Mouse (Mus musculus) cerebellum, adult 9-11 months (tissue): Measurements from ENCODE around the gene Ctnnd2.

ENCODE experiments used
- DNase-seq: peaks from one replicate; pipeline ENCODE4 v3.0.0; 2022

Gene Ctnnd2

DNA sequence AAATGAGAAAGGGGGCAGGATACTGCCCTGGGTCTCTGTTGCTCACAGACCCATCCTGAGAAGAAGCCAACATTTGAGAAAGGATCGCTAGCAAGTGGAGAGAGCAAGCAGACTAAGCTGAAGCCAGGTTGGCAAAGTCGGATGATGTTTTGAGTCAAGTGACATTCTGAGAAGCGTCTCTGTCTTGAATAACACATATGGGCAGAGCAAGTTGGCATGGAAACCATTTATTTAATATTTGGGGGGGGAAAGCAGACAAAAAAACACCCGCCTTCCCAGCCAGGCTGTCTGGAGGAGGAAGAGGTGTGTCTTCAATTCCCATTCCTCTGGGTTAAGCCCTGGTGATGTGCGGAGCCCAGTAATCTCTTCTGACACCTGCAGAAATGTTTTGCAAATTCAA, 832.1 kb downstream of the Ctnnd2 start:
- no peak for DNase-seq

- no peak for DNase-seq
These were observed 832.6 kb downstream of the Ctnnd2 start for GRCm38 (mm10) chr15:31004976-31005375.

- DNase-seq: no peak
These were observed 833.8 kb downstream of the Ctnnd2 start for GRCm38 (mm10) chr15:31006050-31006824.

DNA sequence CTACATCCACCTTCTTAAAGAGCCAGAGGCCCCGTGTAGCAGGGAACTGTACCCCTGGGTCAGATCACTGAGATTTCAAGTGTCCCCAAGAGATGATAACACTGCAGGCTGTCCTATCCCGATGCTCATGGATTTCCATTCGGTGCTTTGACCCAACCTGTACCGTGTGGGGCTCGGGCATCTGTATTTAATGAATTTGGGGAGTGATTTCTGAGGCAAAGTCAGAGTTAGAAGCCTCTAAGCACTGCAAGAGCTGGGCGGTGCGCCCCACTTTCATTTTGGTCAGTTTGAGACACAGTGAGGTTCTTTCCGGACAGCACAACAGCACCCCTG, 834.4 kb downstream of the Ctnnd2 start:
- DNase-seq: no peak

- DNase-seq: no peak
These were observed 836.2 kb downstream of the Ctnnd2 start for GRCm38 (mm10) chr15:31008594-31008993.

DNA sequence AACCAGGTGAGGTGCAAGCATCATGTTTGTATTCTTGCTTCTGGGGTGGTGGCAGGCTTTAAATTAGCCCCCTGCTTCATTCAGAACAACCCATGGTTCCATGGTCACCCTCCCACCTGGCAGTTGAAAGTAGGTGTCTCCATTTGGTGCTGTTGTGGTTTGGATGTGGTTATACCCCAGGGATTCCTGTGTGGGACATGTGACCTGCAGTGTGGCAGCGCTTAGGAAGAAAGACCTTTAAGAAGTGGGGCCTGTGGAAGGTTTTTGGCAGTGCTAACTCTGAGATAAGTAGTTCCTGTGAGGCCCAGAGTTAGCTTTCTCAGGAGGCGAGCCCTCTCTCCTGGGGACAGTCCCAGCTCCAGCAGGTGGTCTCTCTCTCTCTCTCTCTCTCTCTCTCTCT, 848.4 kb downstream of the Ctnnd2 start:
- no peak for DNase-seq

DNA sequence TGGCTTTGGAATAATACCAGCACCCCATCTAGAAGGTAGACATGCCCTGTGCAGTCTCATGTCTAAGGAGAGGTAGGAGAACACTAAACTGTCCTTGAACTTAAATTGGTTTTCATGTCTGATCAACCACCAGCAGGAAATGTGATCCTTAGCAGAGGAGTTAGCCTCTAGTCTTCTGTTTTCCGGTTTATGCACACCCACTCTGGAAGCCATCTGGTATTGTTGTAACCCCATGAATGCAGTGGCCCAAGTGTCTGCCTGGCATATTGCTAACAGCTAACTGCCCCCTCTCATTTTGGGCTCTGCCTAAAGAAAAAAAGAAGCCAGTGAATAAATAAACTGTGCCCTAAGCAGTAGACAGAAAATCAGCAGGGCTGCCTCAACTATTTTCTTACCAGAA, 849.6 kb downstream of the Ctnnd2 start:
- no peak for DNase-seq

DNA sequence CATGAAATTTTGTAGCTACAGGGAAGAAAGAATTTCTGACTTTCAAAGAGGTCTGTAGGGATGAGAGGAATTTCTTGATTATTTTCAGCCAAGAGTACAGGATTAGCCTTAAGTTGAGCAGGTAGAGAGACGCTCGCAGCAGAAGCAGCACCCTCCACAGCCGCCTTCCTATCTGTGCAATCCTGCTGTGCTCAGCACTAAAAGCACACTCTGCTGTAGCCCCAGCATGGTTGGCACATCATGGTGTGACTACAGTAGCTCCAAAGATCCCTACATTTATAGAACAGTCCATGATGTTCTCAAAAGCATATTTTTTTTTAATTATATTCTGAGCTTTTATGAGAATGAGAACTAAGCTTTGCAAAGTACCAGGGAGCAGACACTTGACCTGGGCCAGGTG, 850.1 kb downstream of the Ctnnd2 start:
- no peak for DNase-seq

- DNase-seq: no peak
These were observed 851.4 kb downstream of the Ctnnd2 start for GRCm38 (mm10) chr15:31023766-31024165.

DNA sequence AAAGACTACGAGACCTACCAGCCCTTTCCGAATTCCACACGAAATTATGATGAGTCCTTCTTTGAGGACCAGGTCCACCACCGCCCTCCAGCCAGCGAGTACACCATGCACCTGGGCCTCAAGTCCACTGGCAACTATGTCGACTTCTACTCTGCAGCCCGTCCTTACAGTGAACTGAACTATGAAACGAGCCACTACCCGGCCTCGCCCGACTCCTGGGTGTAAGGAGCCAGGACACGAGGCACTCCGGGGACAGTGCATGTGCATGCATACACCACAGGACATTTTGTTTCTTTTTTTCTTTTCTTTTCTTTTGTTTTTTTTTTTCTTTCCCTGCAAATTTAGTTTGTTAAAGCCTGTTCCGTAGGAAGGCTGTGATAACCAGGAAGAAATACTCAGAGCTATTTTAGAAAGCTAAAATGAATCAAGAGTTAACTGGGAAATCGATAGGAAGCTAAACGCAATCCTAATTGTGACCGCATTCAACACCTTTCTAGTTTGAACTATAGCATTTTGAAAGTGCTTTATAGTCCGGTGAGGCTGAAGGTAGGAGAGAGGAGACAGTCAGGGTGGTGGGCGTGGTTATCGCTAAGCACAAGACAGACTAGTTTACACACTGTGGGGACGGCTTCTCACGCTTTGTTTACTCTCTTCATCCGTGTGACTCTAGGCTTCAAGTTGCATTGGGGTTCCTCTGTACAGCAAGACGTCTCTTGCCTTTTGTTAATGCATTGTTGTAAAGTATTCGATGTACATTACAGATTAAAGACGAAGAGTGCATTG, 855.2 kb downstream of the Ctnnd2 start:
- no peak for DNase-seq

DNA sequence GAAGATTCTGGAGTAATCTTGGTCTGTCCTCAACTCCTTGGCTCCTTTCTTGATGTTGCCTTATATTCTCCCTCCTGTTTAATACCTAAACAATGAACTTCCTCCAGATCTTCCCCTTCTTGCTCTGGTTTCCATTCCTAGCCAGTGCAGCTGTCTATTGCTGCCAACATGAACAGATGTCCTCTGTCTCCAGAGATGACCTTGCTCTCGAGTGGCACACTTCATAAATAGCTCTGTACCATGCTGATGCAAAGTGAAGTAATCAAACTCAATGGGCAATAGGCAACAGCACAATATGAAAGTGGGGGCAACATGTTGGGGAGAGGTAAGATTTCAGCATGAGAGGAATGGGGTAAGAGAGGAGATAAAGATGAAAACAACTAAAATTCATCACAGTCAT, 872.6 kb downstream of the Ctnnd2 start:
- no peak for DNase-seq

GRCm38 (mm10) chr15:31051496-31051895, 879.1 kb downstream of the Ctnnd2 start:
- DNase-seq: no peak

- DNase-seq: no peak
These were observed 883.8 kb downstream of the Ctnnd2 start for GRCm38 (mm10) chr15:31056145-31056544.

DNA sequence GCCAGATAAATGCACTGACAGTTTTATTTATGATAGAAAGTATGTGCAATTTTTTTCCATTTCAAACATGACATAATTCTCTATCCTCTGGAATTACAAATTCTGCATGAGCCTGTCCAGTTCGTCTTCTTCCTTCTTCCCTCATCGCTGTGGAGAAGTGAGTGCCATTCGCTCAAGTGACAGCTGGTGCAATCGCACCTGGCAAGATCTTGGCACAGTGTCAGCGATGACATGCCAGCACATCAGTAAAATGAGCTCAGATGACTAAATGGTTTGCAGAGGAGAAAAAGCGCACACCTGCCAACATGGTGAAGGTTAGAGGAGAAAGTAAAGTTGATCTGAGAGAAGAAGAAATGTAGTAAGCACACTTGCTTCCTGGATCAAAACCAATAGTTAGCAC, 885.9 kb downstream of the Ctnnd2 start:
- DNase-seq: no peak

DNA sequence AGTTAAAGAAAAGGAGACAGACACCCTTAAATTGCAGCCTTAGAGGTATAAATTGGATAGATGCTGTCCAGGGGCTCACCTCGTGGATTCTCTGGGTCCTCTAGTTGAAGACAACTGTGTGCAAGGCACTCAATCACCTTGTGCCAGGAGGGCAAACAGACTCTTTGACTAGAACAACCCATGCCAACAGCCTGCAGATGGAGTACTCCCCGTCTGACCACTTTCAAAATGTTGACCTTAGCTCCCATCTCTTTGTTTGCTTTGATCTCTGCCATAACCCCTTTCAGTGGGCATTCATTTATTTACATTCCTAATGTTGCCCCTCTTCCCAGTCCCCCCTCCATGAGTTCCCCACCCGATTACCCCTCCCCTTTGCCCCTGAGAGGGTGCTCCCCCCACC, 891.3 kb downstream of the Ctnnd2 start:
- DNase-seq: no peak

DNA sequence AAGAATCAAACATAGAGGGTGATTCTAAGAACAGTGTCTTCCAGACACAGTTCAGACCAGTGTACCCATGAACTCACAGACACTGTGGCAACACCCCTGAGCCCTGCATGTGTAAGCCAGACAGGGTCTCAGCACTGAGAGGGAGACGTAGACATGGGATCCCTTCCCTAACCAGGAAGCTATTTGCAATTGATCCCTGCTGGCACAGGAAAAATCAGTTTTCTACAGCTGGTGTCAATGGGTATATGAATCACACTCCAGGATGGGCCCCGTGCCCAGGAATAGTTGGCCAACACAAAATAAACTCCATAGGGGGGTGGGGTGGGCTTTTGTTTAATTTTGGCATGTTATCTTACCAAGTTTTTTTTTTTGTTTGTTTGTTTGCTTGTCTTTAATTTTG, 895.7 kb downstream of the Ctnnd2 start:
- no peak for DNase-seq

GRCm38 (mm10) chr15:31070311-31070710, 897.9 kb downstream of the Ctnnd2 start:
- DNase-seq: no peak
